Mouse (Mus musculus): ENCODE measurements around the gene Cops3. TPM values are rescaled to one million over a fixed set of nuclear protein-coding genes. Genes with fewer than 3 reads are reported as not detected.
A peak's percentile ranks its signal among the peaks of the same experiment; 100 is the strongest.

The Cops3 gene
- polyA plus RNA-seq, 1 experiment from 2014 or later = 172 TPM

GRCm38 (mm10) chr11:59814936-59815335 is 24.7 kb downstream of the Cops3 start:
- no peak for ATAC-seq (ENCODE audit: insufficient read depth, low FRiP score)
- H3K9me3 ChIP-seq (replicated peaks; ENCODE audit: control insufficient read depth, low read length) = no peaks in the 10 kb centered on the region
- peaks cover 7% of the 10 kb centered on the region; the same call in 1 of the 2 replicates for H3K4me1 ChIP-seq (ENCODE audit: control insufficient read depth, insufficient read depth, low read length)
- 0 out of 2 replicates have a peak, but pooled peaks cover 8% of the 10 kb centered on the region for H3K36me3 ChIP-seq (ENCODE audit: control insufficient read depth, insufficient read depth, low read length)
- no peak overlapping the region for H3K27ac ChIP-seq (ENCODE audit: low read length)
- no peaks in the 10 kb centered on the region for H3K27me3 ChIP-seq (ENCODE audit: control insufficient read depth, insufficient read depth, low read length)
- no peak overlapping the region for H3K4me3 ChIP-seq (replicated peaks; ENCODE audit: low read length)
- WGBS = 85% methylated on average over 6 of the region's 6 CpGs
- no peak overlapping the region for H3K9ac ChIP-seq (ENCODE audit: low read length)
- H3K4me2 ChIP-seq (ENCODE audit: low read depth, low read length) = no peak overlapping the region

DNA sequence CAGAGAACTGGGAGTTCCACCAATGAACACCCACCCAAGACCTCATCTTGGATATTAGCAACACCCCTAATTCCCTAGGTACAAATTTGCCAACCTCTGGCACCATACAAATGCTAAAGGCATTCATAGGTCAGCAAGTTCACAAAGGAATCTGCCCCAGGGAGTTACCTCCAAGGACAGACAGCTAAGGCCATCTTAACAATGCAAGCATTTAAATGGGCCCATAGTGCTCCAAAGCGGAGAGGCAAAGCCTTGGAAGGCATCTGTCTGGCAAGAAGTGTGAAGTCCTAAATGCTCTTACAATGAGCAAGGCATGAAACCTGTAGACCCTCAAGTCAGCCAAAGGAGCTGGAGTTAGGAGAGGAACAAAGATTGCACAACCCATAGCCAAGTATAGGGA is 25.3 kb downstream of the Cops3 start:
- 95% methylated on average over 1 of the region's 1 CpGs for WGBS
- no peak overlapping the region for H3K27ac ChIP-seq (ENCODE audit: low read length)
- no peaks in the 10 kb centered on the region for H3K27me3 ChIP-seq (ENCODE audit: control insufficient read depth, insufficient read depth, low read length)
- ATAC-seq (ENCODE audit: insufficient read depth, low FRiP score) = no peak
- H3K4me1 ChIP-seq (ENCODE audit: control insufficient read depth, insufficient read depth, low read length) = peaks cover 7% of the 10 kb centered on the region; the same call in 1 of the 2 replicates
- no peak overlapping the region for H3K9ac ChIP-seq (ENCODE audit: low read length)
- no peaks in the 10 kb centered on the region for H3K9me3 ChIP-seq (replicated peaks; ENCODE audit: control insufficient read depth, low read length)
- H3K36me3 ChIP-seq (ENCODE audit: control insufficient read depth, insufficient read depth, low read length) = 0 out of 2 replicates have a peak, but pooled peaks cover 3% of the 10 kb centered on the region
- H3K4me2 ChIP-seq (ENCODE audit: low read depth, low read length) = no peak overlapping the region
- no peak overlapping the region for H3K4me3 ChIP-seq (replicated peaks; ENCODE audit: low read length)

- 62% methylated on average over 3 of the region's 3 CpGs for WGBS
- ATAC-seq (ENCODE audit: insufficient read depth, low FRiP score) = no peak
These were observed 26.4 kb downstream of the Cops3 start for GRCm38 (mm10) chr11:59813276-59813675.

DNA sequence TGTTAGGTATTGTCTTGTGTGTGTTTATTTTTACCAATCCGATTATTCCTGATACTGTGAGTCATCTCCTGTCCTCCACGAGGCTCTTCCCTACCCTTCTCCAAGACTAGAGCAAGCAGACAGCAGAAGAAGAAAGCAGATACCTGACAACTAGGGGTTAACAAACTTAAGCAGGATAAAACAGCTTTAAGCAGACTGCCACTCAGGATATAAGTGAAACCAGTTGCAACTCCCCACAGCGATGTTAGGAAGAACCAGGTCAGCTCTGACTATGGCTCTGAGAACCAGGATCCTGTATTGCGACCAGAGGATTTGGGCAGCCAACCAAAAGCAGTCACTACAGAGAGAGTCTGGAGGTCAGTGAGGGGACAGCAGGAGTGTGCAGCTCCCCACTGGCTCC is 28.4 kb downstream of the Cops3 start:
- WGBS = 60% methylated on average over 4 of the region's 4 CpGs
- Histone ChIP-seq H3K9ac (ENCODE audit: low read length) (no peak overlapping the region), H3K4me1 (ENCODE audit: control insufficient read depth, insufficient read depth, low read length) (peaks cover 14% of the 10 kb centered on the region), H3K4me3 (replicated peaks; ENCODE audit: low read length) (no peak overlapping the region), H3K36me3 (ENCODE audit: control insufficient read depth, insufficient read depth, low read length) (no peaks in the 10 kb centered on the region), H3K27me3 (ENCODE audit: control insufficient read depth, insufficient read depth, low read length) (no peaks in the 10 kb centered on the region), H3K4me2 (ENCODE audit: low read depth, low read length) (no peak overlapping the region), H3K27ac (ENCODE audit: low read length) (no peak overlapping the region), H3K9me3 (replicated peaks; ENCODE audit: control insufficient read depth, low read length) (no peaks in the 10 kb centered on the region)
- ATAC-seq (ENCODE audit: insufficient read depth, low FRiP score) = no peak

More at GRCm38 (mm10) chr11:59813276-59813675, 26.4 kb downstream of the Cops3 start:
- Histone ChIP-seq H3K4me1 (ENCODE audit: control insufficient read depth, insufficient read depth, low read length) (peaks cover 14% of the 10 kb centered on the region), H3K27me3 (ENCODE audit: control insufficient read depth, insufficient read depth, low read length) (no peaks in the 10 kb centered on the region), H3K27ac (ENCODE audit: low read length) (no peak overlapping the region), H3K9ac (ENCODE audit: low read length) (no peak overlapping the region), H3K4me3 (replicated peaks; ENCODE audit: low read length) (no peak overlapping the region), H3K9me3 (replicated peaks; ENCODE audit: control insufficient read depth, low read length) (no peaks in the 10 kb centered on the region), H3K36me3 (ENCODE audit: control insufficient read depth, insufficient read depth, low read length) (no peaks in the 10 kb centered on the region), H3K4me2 (ENCODE audit: low read depth, low read length) (no peak overlapping the region)

GRCm38 (mm10) chr11:59810480-59811158 is 29.0 kb downstream of the Cops3 start:
- peaks cover 14% of the 10 kb centered on the region for H3K4me1 ChIP-seq (ENCODE audit: control insufficient read depth, insufficient read depth, low read length)
- H3K9ac ChIP-seq (ENCODE audit: low read length) = peak overlapping the region; percentile 98
- H3K4me3 ChIP-seq (replicated peaks; ENCODE audit: low read length) = peak overlapping the region; percentile 76
- peak overlapping the region; percentile 97 for H3K27ac ChIP-seq (ENCODE audit: low read length)
- ATAC-seq (ENCODE audit: insufficient read depth, low FRiP score) = no peak
- peak overlapping the region; percentile 78 for H3K4me2 ChIP-seq (ENCODE audit: low read depth, low read length)
- H3K36me3 ChIP-seq (ENCODE audit: control insufficient read depth, insufficient read depth, low read length) = no peaks in the 10 kb centered on the region
- WGBS = 54% methylated on average over 14 of the region's 14 CpGs
- H3K27me3 ChIP-seq (ENCODE audit: control insufficient read depth, insufficient read depth, low read length) = no peaks in the 10 kb centered on the region
- no peaks in the 10 kb centered on the region for H3K9me3 ChIP-seq (replicated peaks; ENCODE audit: control insufficient read depth, low read length)

DNA sequence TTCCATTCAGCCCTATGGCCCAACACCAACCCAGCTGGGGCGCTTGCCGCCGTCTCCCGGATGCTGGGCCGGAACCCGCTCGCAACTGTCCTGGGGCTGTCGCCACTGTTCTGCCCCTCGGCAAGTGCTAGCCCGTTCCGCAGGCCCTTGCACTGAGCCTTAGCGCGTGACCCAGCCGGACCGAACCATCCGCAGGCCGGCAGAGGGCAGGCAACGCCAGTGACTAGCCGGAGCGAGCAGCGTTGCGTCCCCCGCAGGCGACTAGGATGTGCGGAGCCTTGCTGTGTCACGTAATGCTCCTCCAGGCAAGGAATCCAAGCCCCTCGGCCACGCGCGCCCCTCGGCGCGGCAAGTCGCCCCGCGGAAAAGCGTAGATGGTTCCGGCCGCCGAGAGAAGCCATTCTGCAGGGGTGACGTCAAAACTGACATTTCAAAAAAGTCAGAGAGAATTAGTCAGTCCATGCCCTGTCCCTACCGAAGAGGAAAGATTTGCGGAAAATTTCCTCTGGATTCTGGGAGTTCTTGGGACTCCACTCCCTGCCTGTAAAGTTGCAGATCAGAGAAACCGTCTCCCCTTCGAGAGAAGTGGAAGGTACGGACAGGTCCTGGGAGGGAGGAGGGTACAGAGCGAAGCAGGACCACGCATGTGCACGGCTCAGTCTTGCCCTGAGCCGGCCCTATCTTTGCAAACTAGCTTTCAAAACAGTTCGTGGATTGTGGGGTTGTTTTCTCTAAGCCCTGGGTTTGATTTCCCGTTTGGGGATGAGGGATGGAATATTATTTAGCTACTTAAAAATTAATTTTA is 29.8 kb downstream of the Cops3 start, which contains the start of gene Flcn:
Flcn (minus strand) TSS at position 347 of the 805 bp plus-strand sequence.
- under 1% methylated on average over 52 of the region's 52 CpGs for WGBS
- peak within 1 kb of the TSS; percentile 98 for H3K9ac ChIP-seq (ENCODE audit: low read length)
- H3K4me3 ChIP-seq (replicated peaks; ENCODE audit: low read length) = peak within 1 kb of the TSS; percentile 76
- H3K4me1 ChIP-seq (ENCODE audit: control insufficient read depth, insufficient read depth, low read length) = peaks cover 14% of the 10 kb centered on the region
- ATAC-seq (ENCODE audit: insufficient read depth, low FRiP score) = peak; percentile 94
- 0 out of 2 replicates have a peak, but pooled peaks cover under 1% of the 10 kb centered on the region for H3K36me3 ChIP-seq (ENCODE audit: control insufficient read depth, insufficient read depth, low read length)
- H3K9me3 ChIP-seq (replicated peaks; ENCODE audit: control insufficient read depth, low read length) = no peaks in the 10 kb centered on the region
- peak within 1 kb of the TSS; percentile 97 for H3K27ac ChIP-seq (ENCODE audit: low read length)
- H3K27me3 ChIP-seq (ENCODE audit: control insufficient read depth, insufficient read depth, low read length) = no peaks in the 10 kb centered on the region
- peak within 1 kb of the TSS; percentile 78 for H3K4me2 ChIP-seq (ENCODE audit: low read depth, low read length)

- Histone ChIP-seq H3K4me3 (replicated peaks; ENCODE audit: low read length) (peak overlapping the region; percentile 76), H3K27me3 (ENCODE audit: control insufficient read depth, insufficient read depth, low read length) (no peaks in the 10 kb centered on the region), H3K27ac (ENCODE audit: low read length) (peak overlapping the region; percentile 97), H3K9ac (ENCODE audit: low read length) (peak overlapping the region; percentile 98), H3K9me3 (replicated peaks; ENCODE audit: control insufficient read depth, low read length) (no peaks in the 10 kb centered on the region), H3K4me1 (ENCODE audit: control insufficient read depth, insufficient read depth, low read length) (peaks cover 14% of the 10 kb centered on the region), H3K4me2 (ENCODE audit: low read depth, low read length) (peak overlapping the region; percentile 78), H3K36me3 (ENCODE audit: control insufficient read depth, insufficient read depth, low read length) (peaks cover 6% of the 10 kb centered on the region; the same call in 1 of the 2 replicates)
- ATAC-seq (ENCODE audit: insufficient read depth, low FRiP score) = peak; percentile 35
- under 1% methylated on average over 15 of the region's 15 CpGs for WGBS
These were observed 30.5 kb downstream of the Cops3 start for GRCm38 (mm10) chr11:59809071-59809669.

GRCm38 (mm10) chr11:59808170-59808960 is 31.3 kb downstream of the Cops3 start:
- Histone ChIP-seq H3K9me3 (replicated peaks; ENCODE audit: control insufficient read depth, low read length) (no peaks in the 10 kb centered on the region), H3K27me3 (ENCODE audit: control insufficient read depth, insufficient read depth, low read length) (no peaks in the 10 kb centered on the region), H3K36me3 (ENCODE audit: control insufficient read depth, insufficient read depth, low read length) (peaks cover 6% of the 10 kb centered on the region; the same call in 1 of the 2 replicates), H3K4me2 (ENCODE audit: low read depth, low read length) (peak overlapping the region; percentile 78), H3K27ac (ENCODE audit: low read length) (peak overlapping the region; percentile 35), H3K9ac (ENCODE audit: low read length) (peak overlapping the region; percentile 98), H3K4me1 (ENCODE audit: control insufficient read depth, insufficient read depth, low read length) (peaks cover 14% of the 10 kb centered on the region), H3K4me3 (replicated peaks; ENCODE audit: low read length) (peak overlapping the region; percentile 76)
- no peak for ATAC-seq (ENCODE audit: insufficient read depth, low FRiP score)
- 65% methylated on average over 14 of the region's 14 CpGs for WGBS

Data from stomach, embryonic 16.5 days (tissue).